Mouse (Mus musculus) spleen, adult 2 months (tissue): ENCODE data around the gene Defb25.

Experiments used
- CTCF ChIP-seq: fragments of 200-500 bp; IDR thresholded peaks from 2 replicates; pipeline ENCODE4 v1.5.1; 2011; ENCODE audit warnings: mild to moderate bottlenecking, inconsistent platforms; ENCODE audit not compliant: insufficient read depth, insufficient read length, insufficient replicate concordance; ENCODE audit errors: extremely low read depth
- POLR2A ChIP-seq: fragments of 200-500 bp; IDR thresholded peaks from 2 replicates; pipeline ENCODE4 v1.6.1; 2011; ENCODE audit warnings: low read depth, low read length, inconsistent platforms

- no peak for TF ChIP-seq POLR2A
- TF ChIP-seq CTCF, result no peak
Measured at GRCm38 (mm10) chr2:152638865-152639264, 16.0 kb upstream of the Defb25 start.
